Mouse (Mus musculus) heart, postnatal 14 days (tissue): Measurements from ENCODE around the gene Usp48. TPM values are rescaled to one million over a fixed set of nuclear protein-coding genes. Genes with fewer than 3 reads are reported as not detected.

ENCODE experiments used
- DNase-seq, 2 experiments: peaks; one replicate each; pipeline ENCODE4 v3.0.0; 2021 to 2022
- intact Hi-C: fragments of 180-260 bp; cut with DNase I; formaldehyde crosslinking; loops from one replicate; pipeline ENCODE4 v1.15.1; 2025
- total RNA-seq, 2 experiments: library from RNA; stranded (reverse); gene quantifications; 2 replicates each; pipeline ENCODE4 v1.2.3; 2021

Gene Usp48
- total RNA-seq, 2 experiments from 2014 or later = 36.7 to 40.1 TPM

GRCm38 (mm10) chr4:137655241-137656031 is 61.9 kb downstream of the Usp48 start:
- intact Hi-C loops = no loop called here
- no peak for DNase-seq

- no peak for DNase-seq
- intact Hi-C loops = no loop called here
Observed at GRCm38 (mm10) chr4:137657674-137658073, 64.1 kb downstream of the Usp48 start.

- no peak for DNase-seq
- intact Hi-C loops = no loop called here
Observed at GRCm38 (mm10) chr4:137659541-137659940, 66.0 kb downstream of the Usp48 start.

GRCm38 (mm10) chr4:137660364-137661077 is 67.0 kb downstream of the Usp48 start:
- intact Hi-C loops = no loop called here
- peak; percentile 14 to 15 for DNase-seq

GRCm38 (mm10) chr4:137661078-137661450 is 67.5 kb downstream of the Usp48 start:
- DNase-seq = no peak
- intact Hi-C loops = no loop called here

- DNase-seq = no peak
- intact Hi-C loops = no loop called here
Observed at GRCm38 (mm10) chr4:137661547-137661946, 68.0 kb downstream of the Usp48 start.

GRCm38 (mm10) chr4:137663491-137663890 is 69.9 kb downstream of the Usp48 start:
- DNase-seq = no peak
- intact Hi-C loops = no loop called here

- DNase-seq = peak; percentile 54
- intact Hi-C loops = no loop called here
Observed at GRCm38 (mm10) chr4:137664433-137664979, 71.0 kb downstream of the Usp48 start, which contains the start of gene Rap1gap. Gene Rap1gap (plus strand): TSS chr4:137664726.

- intact Hi-C loops = no loop called here
- peak in 1 of 2 experiments; percentile 15 for DNase-seq
Observed at GRCm38 (mm10) chr4:137664980-137665675, 71.6 kb downstream of the Usp48 start.

- intact Hi-C loops = no loop called here
- no peak for DNase-seq
Observed at GRCm38 (mm10) chr4:137665791-137666190, 72.2 kb downstream of the Usp48 start.

- intact Hi-C loops = no loop called here
Observed at GRCm38 (mm10) chr4:137666283-137666957, 72.9 kb downstream of the Usp48 start.

GRCm38 (mm10) chr4:137666958-137667345 is 73.4 kb downstream of the Usp48 start:
- no peak for DNase-seq
- intact Hi-C loops = no loop called here

More at GRCm38 (mm10) chr4:137666283-137666957, 72.9 kb downstream of the Usp48 start:
- no peak for DNase-seq

- DNase-seq = peak; percentile 13 to 52
- intact Hi-C loops = no loop called here
Observed at GRCm38 (mm10) chr4:137667747-137668146, 74.2 kb downstream of the Usp48 start.

- intact Hi-C loops = no loop called here
Observed at GRCm38 (mm10) chr4:137671711-137672500, 78.4 kb downstream of the Usp48 start.

GRCm38 (mm10) chr4:137675566-137675965 is 82.0 kb downstream of the Usp48 start:
- intact Hi-C loops = no loop called here
- no peak for DNase-seq

More at GRCm38 (mm10) chr4:137671711-137672500, 78.4 kb downstream of the Usp48 start:
- DNase-seq = no peak

- intact Hi-C loops = loop anchor here (1.0 kb wide), 1 partner anchor 46 kb away; no protein-coding TSS in a partner anchor
- peak; percentile 78 to 88 for DNase-seq
Observed at GRCm38 (mm10) chr4:137676057-137676456, 82.5 kb downstream of the Usp48 start.

GRCm38 (mm10) chr4:137676700-137677484 is 83.3 kb downstream of the Usp48 start:
- intact Hi-C loops = loop anchor here (1.0 kb wide), 1 partner anchor 45 kb away; no protein-coding TSS in a partner anchor
- no peak for DNase-seq

GRCm38 (mm10) chr4:137677906-137678305 is 84.4 kb downstream of the Usp48 start:
- intact Hi-C loops = no loop called here
- peak; percentile 26 to 53 for DNase-seq
